Mouse (Mus musculus) CH12.LX (cell line): ENCODE measurements around the gene Ldlrad2. TPM values are rescaled to one million over a fixed set of nuclear protein-coding genes. Genes with fewer than 3 reads are reported as not detected.

Experiments used
- DNase-seq: peaks from one replicate; pipeline ENCODE4 v3.0.0-alpha.2; 2013; ENCODE audit errors: extremely low read depth
- H3K27ac ChIP-seq: 2 replicates; pipeline ENCODE4 v1.5.1; 2012; ENCODE audit warnings: low read depth, mild to moderate bottlenecking, control low read depth, moderate library complexity; ENCODE audit not compliant: insufficient read depth
- H3K27me3 ChIP-seq: replicated peaks from 2 replicates; pipeline ENCODE3; 2012; ENCODE audit warnings: inconsistent platforms
- H3K36me3 ChIP-seq, 2 experiments: replicated peaks in 1 of 2; 2 replicates each; pipeline versions ENCODE3 to v1.6.1; 2012; ENCODE audit warnings: inconsistent platforms in 1 of 2, low read length in 1 of 2, mild to moderate bottlenecking in 1 of 2, mixed read lengths in 1 of 2, moderate library complexity in 1 of 2; ENCODE audit not compliant: control insufficient read depth in 1 of 2, insufficient read depth in 1 of 2
- H3K4me1 ChIP-seq, 2 experiments: 2 replicates each; pipeline ENCODE4 v1.6.1; 2012; ENCODE audit warnings: inconsistent platforms in 1 of 2, moderate library complexity in 1 of 2; ENCODE audit not compliant: insufficient read depth in 2 of 2, control insufficient read depth in 1 of 2
- H3K4me2 ChIP-seq: 2 replicates; pipeline ENCODE4 v1.6.1; 2012; ENCODE audit warnings: low read depth, mild to moderate bottlenecking, control low read depth; ENCODE audit not compliant: poor library complexity, insufficient read depth, severe bottlenecking
- H3K4me3 ChIP-seq, 3 experiments: fragments of 150-350 bp in 1 of 3; sonication (generic) in 1 of 3; replicated peaks in 1 of 3; 2 replicates each; pipeline versions ENCODE3 to v1.5.1; 2011 to 2012; ENCODE audit warnings: low read depth in 2 of 3, low read length in 2 of 3, mild to moderate bottlenecking in 2 of 3, moderate library complexity in 2 of 3, control low read depth in 1 of 3, improper control_type of control experiment in 1 of 3, inconsistent platforms in 1 of 3, mixed read lengths in 1 of 3; ENCODE audit not compliant: poor library complexity in 1 of 3
- H3K79me2 ChIP-seq: replicated peaks from 2 replicates; pipeline ENCODE4 v1.6.1; 2012; ENCODE audit warnings: mild to moderate bottlenecking, moderate library complexity; ENCODE audit not compliant: control insufficient read depth, poor library complexity, insufficient read depth, severe bottlenecking; ENCODE audit errors: extremely low read depth
- H3K9ac ChIP-seq: 2 replicates; pipeline ENCODE4 v1.6.1; 2012; ENCODE audit warnings: low read depth, mild to moderate bottlenecking, control low read depth, moderate library complexity; ENCODE audit not compliant: insufficient read depth
- H3K9me3 ChIP-seq: replicated peaks from 2 replicates; pipeline ENCODE3; 2012; ENCODE audit warnings: low read length, inconsistent platforms, mixed read lengths
- CTCF ChIP-seq, 2 experiments: IDR thresholded peaks in 1 of 2; conservative IDR thresholded peaks in 1 of 2; 2 replicates each; pipeline ENCODE4 v1.5.1; 2011 to 2012; ENCODE audit warnings: low read depth in 2 of 2, low read length in 2 of 2, improper control_type of control experiment in 1 of 2, inconsistent platforms in 1 of 2, mild to moderate bottlenecking in 1 of 2, moderate library complexity in 1 of 2
- E2F4 ChIP-seq: IDR thresholded peaks from 2 replicates; pipeline ENCODE4 v1.6.1; 2011; ENCODE audit warnings: low read depth, low read length, improper control_type of control experiment; ENCODE audit not compliant: insufficient replicate concordance
- JUND ChIP-seq: conservative IDR thresholded peaks from 2 replicates; pipeline ENCODE4 v1.6.1; 2011; ENCODE audit warnings: low read depth, low read length, improper control_type of control experiment
- KAT2A ChIP-seq: IDR thresholded peaks from 2 replicates; pipeline ENCODE4 v1.6.1; 2012; ENCODE audit warnings: low read length, improper control_type of control experiment, inconsistent platforms; ENCODE audit not compliant: insufficient replicate concordance
- MAFK ChIP-seq: IDR thresholded peaks from 2 replicates; pipeline ENCODE4 v1.6.1; 2011; ENCODE audit warnings: low read length, improper control_type of control experiment; ENCODE audit not compliant: insufficient replicate concordance
- MAX ChIP-seq: IDR thresholded peaks from 2 replicates; pipeline ENCODE4 v1.6.1; 2011; ENCODE audit warnings: low read length, improper control_type of control experiment
- MAZ ChIP-seq: IDR thresholded peaks from 2 replicates; pipeline ENCODE4 v1.6.1; 2012; ENCODE audit warnings: low read depth, mild to moderate bottlenecking, inconsistent platforms, low read length, improper control_type of control experiment, moderate library complexity
- MXI1 ChIP-seq: IDR thresholded peaks from 2 replicates; pipeline ENCODE4 v1.6.1; 2011; ENCODE audit warnings: mild to moderate bottlenecking, low read depth, low read length, improper control_type of control experiment
- NELFE ChIP-seq: IDR thresholded peaks from 2 replicates; pipeline ENCODE4 v1.6.1; 2011; ENCODE audit warnings: low read depth, low read length, improper control_type of control experiment
- NRF1 ChIP-seq: IDR thresholded peaks from 2 replicates; pipeline ENCODE4 v1.6.1; 2014; ENCODE audit warnings: low read depth, mild to moderate bottlenecking, inconsistent platforms, low read length, improper control_type of control experiment, moderate library complexity
- PAX5 ChIP-seq: IDR thresholded peaks from 2 replicates; pipeline ENCODE4 v1.6.1; 2012; ENCODE audit warnings: low read length, inconsistent platforms, mixed read lengths
- POLR2A ChIP-seq: IDR thresholded peaks from 2 replicates; pipeline ENCODE4 v1.6.1; 2011; ENCODE audit warnings: low read depth, mild to moderate bottlenecking, improper control_type of control experiment, low read length
- POLR2AphosphoS2 ChIP-seq: IDR thresholded peaks from 2 replicates; pipeline ENCODE4 v1.6.1; 2011; ENCODE audit warnings: low read depth, low read length, improper control_type of control experiment
- RCOR1 ChIP-seq: conservative IDR thresholded peaks from 2 replicates; pipeline ENCODE4 v1.6.1; 2012; ENCODE audit warnings: low read depth, mild to moderate bottlenecking, inconsistent platforms, low read length, improper control_type of control experiment
- SIN3A ChIP-seq: IDR thresholded peaks from 2 replicates; pipeline ENCODE4 v1.6.1; 2012; ENCODE audit warnings: low read length, improper control_type of control experiment, inconsistent platforms
- SMC3 ChIP-seq: IDR thresholded peaks from 2 replicates; pipeline ENCODE4 v1.6.1; 2011; ENCODE audit warnings: low read depth, low read length, improper control_type of control experiment
- TBP ChIP-seq: conservative IDR thresholded peaks from 2 replicates; pipeline ENCODE4 v1.6.1; 2011; ENCODE audit warnings: low read depth, low read length, improper control_type of control experiment
- ZC3H11A ChIP-seq: IDR thresholded peaks from 2 replicates; pipeline ENCODE4 v1.6.1; 2012; ENCODE audit warnings: low read depth, mild to moderate bottlenecking, inconsistent platforms, low read length, improper control_type of control experiment
- dilution Hi-C: fragments of 300-500 bp; cut with MboI; formaldehyde crosslinking; loops from 2 replicates; pipeline ENCODE4 v1.14.3; 2020; ENCODE audit warnings: low sequenced_read_pairs; ENCODE audit not compliant: extremely low pct_unique_long_range_greater_than_20kb, extremely low pct_ligation_motif_present
- in situ Hi-C: fragments of 300-500 bp; cut with MboI; formaldehyde crosslinking; loops from 3 replicates; pipeline ENCODE4 v1.14.3; 2019; ENCODE audit warnings: low sequenced_read_pairs, low pct_ligation_motif_present, low pct_unique_long_range_greater_than_20kb, mixed read lengths
- polyA plus RNA-seq: library from polyadenylated mRNA; unstranded; fragments of >175 nt; gene quantifications from 2 replicates; pipeline ENCODE4 v1.2.1, GENCODE M21; 2012; ENCODE audit warnings: low read depth; ENCODE audit not compliant: insufficient read length
- total RNA-seq, 2 experiments: library from RNA; depleted of rRNA; stranded (reverse); fragments of 300-350 nt in 1 of 2; fragments of >200 nt in 1 of 2; gene quantifications; 2 replicates each; pipeline ENCODE4 v1.2.3; 2012 to 2014

Gene Ldlrad2
- total RNA-seq (2012; rRNA removed) (not detected in 2 replicates), total RNA-seq (2014; rRNA removed) (not detected in 2 replicates), polyA plus RNA-seq (not detected in 2 replicates)

DNA sequence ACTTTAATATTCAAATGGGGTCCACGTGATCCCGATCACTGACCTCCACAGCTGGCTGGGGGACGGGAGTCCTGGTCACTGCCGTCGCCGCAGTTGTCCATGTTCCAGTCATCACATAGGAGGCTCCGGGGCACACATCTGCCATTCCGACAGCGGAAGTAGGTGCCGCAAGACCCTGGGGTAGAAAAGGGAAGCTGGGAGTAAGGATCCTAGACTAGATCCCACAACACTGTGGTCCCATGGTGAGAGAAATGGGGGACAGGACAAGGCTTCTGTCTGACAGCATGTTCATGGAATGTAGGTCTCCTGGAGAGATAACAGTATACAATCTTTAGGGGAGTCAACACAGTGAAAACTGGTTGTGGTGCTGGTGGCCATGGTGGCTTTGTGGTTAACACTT, at the start of gene Ldlrad2:
TSS of gene Ldlrad2 (minus strand) at position 101 of the 400 bp plus-strand sequence.
- H3K4me3 ChIP-seq: no peak within 1 kb of the TSS
- TF ChIP-seq NRF1 (no peak), NELFE (no peak), MAFK (no peak), JUND (no peak), SIN3A (no peak), ZC3H11A (no peak), PAX5 (no peak), E2F4 (no peak), MXI1 (no peak), POLR2A (no peak), MAX (no peak), KAT2A (no peak), TBP (no peak), CTCF (conservative IDR thresholded peaks at IDR 0.05 in 1 of 2, IDR thresholded peaks at IDR 0.05 in 1 of 2; ENCODE audit: low read depth in 2 of 2, low read length in 2 of 2) (no peak), RCOR1 (no peak), SMC3 (no peak), POLR2AphosphoS2 (no peak)
- no peak within 1 kb of the TSS for H3K4me2 ChIP-seq
- in situ Hi-C loops (no loop called here), dilution Hi-C loops (no loop called here)
- H3K79me2 ChIP-seq: no peaks in the 10 kb centered on the region
- H3K9ac ChIP-seq: no peak within 1 kb of the TSS
- peaks cover 0 to 9% of the 10 kb centered on the region in 2 experiments for H3K36me3 ChIP-seq
- peaks cover 3 to 5% of the 10 kb centered on the region in 2 experiments; a peak in 2 of 4 replicates for H3K4me1 ChIP-seq
- H3K27ac ChIP-seq: no peak within 1 kb of the TSS
- peaks cover 19% of the 10 kb centered on the region for H3K27me3 ChIP-seq
- DNase-seq: no peak
- no peaks in the 10 kb centered on the region for H3K9me3 ChIP-seq

DNA sequence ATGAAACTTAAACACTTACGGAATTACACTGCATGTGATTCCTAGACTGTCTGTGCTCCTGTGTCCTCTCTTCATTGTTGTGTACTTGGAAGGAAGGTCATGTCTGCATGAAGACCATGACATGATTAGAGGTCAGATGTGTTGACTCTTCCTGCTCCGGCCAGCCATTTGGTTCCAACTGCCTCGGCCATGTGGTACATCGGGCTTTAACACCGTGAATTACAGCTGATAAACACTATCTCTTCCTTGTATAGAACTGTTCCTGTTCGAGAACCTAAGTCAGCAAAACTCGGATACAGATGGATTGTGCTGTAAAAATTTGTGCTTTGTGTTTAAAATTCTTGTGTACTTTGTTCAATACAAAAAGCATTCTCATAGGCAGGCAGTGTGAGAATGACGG, 48.5 kb upstream of the Ldlrad2 start:
- no peak overlapping the region for H3K27ac ChIP-seq
- no peak for TF ChIP-seq MAZ
- TF ChIP-seq, all 38 proteins: peak for 0
- Histone ChIP-seq H3K4me3 (no peak overlapping the region), H3K79me2 (no peaks in the 10 kb centered on the region), H3K4me1 (no peaks in the 10 kb centered on the region), H3K27me3 (no peaks in the 10 kb centered on the region), H3K9ac (no peak overlapping the region), H3K36me3 (peaks cover 60 to 90% of the 10 kb centered on the region in 2 experiments), H3K4me2 (no peak overlapping the region), H3K9me3 (no peaks in the 10 kb centered on the region)
- dilution Hi-C loops: no loop called here
- no peak for DNase-seq
- in situ Hi-C loops: no loop called here
